In the genomic region with DNA sequence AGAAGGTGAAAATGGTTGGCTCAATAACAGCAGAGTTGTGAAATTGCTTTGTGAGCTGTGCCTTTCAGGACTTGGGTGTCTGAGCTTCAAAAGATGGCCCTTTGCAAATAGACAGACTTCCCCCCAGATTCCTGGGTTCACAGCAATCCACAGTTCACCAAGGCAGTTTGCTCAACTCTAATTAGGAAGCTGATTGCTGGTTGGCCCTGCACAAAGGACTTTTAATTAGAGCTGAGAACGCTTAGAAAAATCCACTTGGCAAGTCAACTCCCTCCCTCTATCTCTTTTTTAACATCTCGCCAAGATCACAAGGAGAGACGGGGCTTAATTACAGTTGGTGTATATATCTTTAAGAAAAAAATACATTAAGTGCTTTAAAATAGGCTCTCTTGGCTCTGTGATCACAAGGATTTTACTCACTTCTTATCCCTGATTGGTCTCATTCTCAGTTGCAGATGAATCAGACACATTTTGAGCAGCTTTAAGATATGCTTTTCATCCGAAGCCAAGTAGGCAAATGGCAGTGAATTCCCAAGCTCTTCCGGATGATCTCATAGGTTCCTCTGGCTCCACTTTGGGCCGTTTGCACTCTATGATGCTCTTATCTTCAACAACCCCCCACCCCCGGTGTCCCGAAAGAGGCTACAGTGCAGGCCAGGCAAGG, we compare ENCODE assay signal across 18 mouse cellular contexts. TPM values are rescaled to one million over a fixed set of nuclear protein-coding genes. Genes with fewer than 3 reads are reported as not detected.
DNase-seq lines count a peak whose midpoint lies in the region; ATAC-seq and TF ChIP-seq lines count a peak whose summit lies in the region.
"Had no signal": no experiment of that assay in that cellular context is flagged by ENCODE, and none has a peak within 500 bp of the region (broad histone marks: within the 10 kb centered on the region; RNA-seq: fewer than 3 reads in every experiment).

No protein-coding gene starts in this region.

- no peak overlapping the region for H3K4me2 ChIP-seq in hindbrain, postnatal 0 days (ENCODE audit: low read depth, low read length)
- H3K4me2 ChIP-seq in hindbrain, embryonic 11.5 days (replicated peaks; ENCODE audit: low read depth, low read length) = no peak overlapping the region
- no peak overlapping the region for H3K4me2 ChIP-seq in forebrain, embryonic 12.5 days
- no peak overlapping the region for H3K4me2 ChIP-seq in midbrain, postnatal 0 days (ENCODE audit: low read depth, low read length, poor library complexity, severe bottlenecking)
- H3K4me2 ChIP-seq: limb, embryonic 12.5 days; liver, embryonic 15.5 days had no signal

- H3K9me3 ChIP-seq in hindbrain, postnatal 0 days (ENCODE audit: low read length) = no peaks in the 10 kb centered on the region
- H3K9me3 ChIP-seq in hindbrain, embryonic 11.5 days (ENCODE audit: control insufficient read depth, low read length) = no peaks in the 10 kb centered on the region
- H3K9me3 ChIP-seq in forebrain, embryonic 12.5 days = no peaks in the 10 kb centered on the region
- H3K9me3 ChIP-seq in midbrain, postnatal 0 days (ENCODE audit: low read length) = no peaks in the 10 kb centered on the region
- H3K9me3 ChIP-seq: limb, embryonic 12.5 days; liver, embryonic 15.5 days had no signal

- no peak overlapping the region for H3K4me3 ChIP-seq in hindbrain, postnatal 0 days (ENCODE audit: low read length)
- no peak overlapping the region for H3K4me3 ChIP-seq in hindbrain, embryonic 11.5 days (ENCODE audit: low read depth, low read length)
- H3K4me3 ChIP-seq in forebrain, embryonic 12.5 days (replicated peaks) = no peak overlapping the region
- no peak overlapping the region for H3K4me3 ChIP-seq in midbrain, postnatal 0 days (ENCODE audit: low read depth, low read length)
- H3K4me3 ChIP-seq: limb, embryonic 12.5 days; liver, embryonic 15.5 days; myocyte had no signal

- no peaks in the 10 kb centered on the region for H3K4me1 ChIP-seq in hindbrain, postnatal 0 days (ENCODE audit: insufficient read depth, low read length)
- H3K4me1 ChIP-seq in hindbrain, embryonic 11.5 days (replicated peaks; ENCODE audit: control insufficient read depth, insufficient read depth, low read length) = no peaks in the 10 kb centered on the region
- peaks cover 16% of the 10 kb centered on the region for H3K4me1 ChIP-seq in forebrain, embryonic 12.5 days
- H3K4me1 ChIP-seq in midbrain, postnatal 0 days (ENCODE audit: insufficient read depth, low read length) = no peaks in the 10 kb centered on the region
- H3K4me1 ChIP-seq: liver, embryonic 15.5 days had no signal

- H3K27ac ChIP-seq in hindbrain, postnatal 0 days = no peak overlapping the region
- H3K27ac ChIP-seq in hindbrain, embryonic 11.5 days (ENCODE audit: low read depth, low read length) = no peak overlapping the region
- H3K27ac ChIP-seq in forebrain, embryonic 12.5 days = peak overlapping the region; percentile 63
- no peak overlapping the region for H3K27ac ChIP-seq in midbrain, postnatal 0 days (ENCODE audit: low read depth, low read length)
- H3K27ac ChIP-seq: limb, embryonic 12.5 days; liver, embryonic 15.5 days had no signal

- peak; percentile 49 for ATAC-seq in hindbrain, postnatal 0 days
- ATAC-seq in hindbrain, embryonic 11.5 days (ENCODE audit: low FRiP score) = no peak
- ATAC-seq in forebrain, embryonic 12.5 days (ENCODE audit: low FRiP score) = peak; percentile 77
- ATAC-seq in midbrain, postnatal 0 days (ENCODE audit: low FRiP score) = no peak
- ATAC-seq: hindbrain, embryonic 16.5 days had no signal

- H3K36me3 ChIP-seq in hindbrain, postnatal 0 days (ENCODE audit: insufficient read depth, low read length) = no peaks in the 10 kb centered on the region
- no peaks in the 10 kb centered on the region for H3K36me3 ChIP-seq in hindbrain, embryonic 11.5 days (ENCODE audit: control insufficient read depth, insufficient read depth, low read length)
- H3K36me3 ChIP-seq in forebrain, embryonic 12.5 days (replicated peaks) = no peaks in the 10 kb centered on the region
- H3K36me3 ChIP-seq in midbrain, postnatal 0 days (ENCODE audit: insufficient read depth, low read length) = no peaks in the 10 kb centered on the region
- H3K36me3 ChIP-seq: limb, embryonic 12.5 days; liver, embryonic 15.5 days had no signal

- WGBS in hindbrain, postnatal 0 days = 59% methylated on average over 8 of the region's 8 CpGs
- 86% methylated on average over 8 of the region's 8 CpGs for WGBS in hindbrain, embryonic 11.5 days
- WGBS in forebrain, embryonic 12.5 days = 31% methylated on average over 8 of the region's 8 CpGs
- 60% methylated on average over 8 of the region's 8 CpGs for WGBS in midbrain, postnatal 0 days

- no peak overlapping the region for H3K9ac ChIP-seq in hindbrain, postnatal 0 days (replicated peaks; ENCODE audit: low read length)
- no peak overlapping the region for H3K9ac ChIP-seq in hindbrain, embryonic 11.5 days (ENCODE audit: low read depth, low read length)
- H3K9ac ChIP-seq in forebrain, embryonic 12.5 days = no peak overlapping the region
- no peak overlapping the region for H3K9ac ChIP-seq in midbrain, postnatal 0 days (replicated peaks; ENCODE audit: low read length, poor library complexity, severe bottlenecking)
- H3K9ac ChIP-seq: limb, embryonic 12.5 days; liver, embryonic 15.5 days had no signal

- DNase-seq in hindbrain, postnatal 0 days (ENCODE audit: low spot score) = no peak
- no peak for DNase-seq in hindbrain, embryonic 11.5 days (ENCODE audit: low spot score)
- DNase-seq in lung, postnatal 10 days = peak; percentile 17
- no peak for DNase-seq in lung, postnatal 14 days
- DNase-seq in telencephalon, adult 2 months (ENCODE audit: low read depth, low spot score) = peak; percentile 62
- no peak for DNase-seq in cerebellum, adult 11-12 months
- DNase-seq in midbrain, postnatal 0 days (ENCODE audit: low spot score) = no peak
- DNase-seq: cerebellum, postnatal 10 days; gastrocnemius, postnatal 25 days; heart, postnatal 14 days; kidney, adult 2 months; kidney, postnatal 4 days; layer of hippocampus, postnatal 36 days had no signal

- no peak for TF ChIP-seq CTCF in hindbrain, postnatal 0 days (IDR thresholded peaks at IDR 0.05; ENCODE audit: low read depth)
- no peak for TF ChIP-seq CTCF in midbrain, postnatal 0 days (IDR thresholded peaks at IDR 0.05)

- H3K27me3 ChIP-seq in hindbrain, postnatal 0 days (ENCODE audit: insufficient read depth, low read length) = no peaks in the 10 kb centered on the region
- no peaks in the 10 kb centered on the region for H3K27me3 ChIP-seq in hindbrain, embryonic 11.5 days (ENCODE audit: control insufficient read depth, insufficient read depth, low read length)
- no peaks in the 10 kb centered on the region for H3K27me3 ChIP-seq in forebrain, embryonic 12.5 days
- no peaks in the 10 kb centered on the region for H3K27me3 ChIP-seq in midbrain, postnatal 0 days (ENCODE audit: insufficient read depth, low read length)
- H3K27me3 ChIP-seq: limb, embryonic 12.5 days; liver, embryonic 15.5 days had no signal

RNA-seq across cellular contexts. Expression of a gene that starts 49.7 kb away (rescaled TPM):
- 11.7 and 13.9 TPM in 2 replicates for total RNA-seq in hindbrain, postnatal 0 days (2014; rRNA removed)
- polyA plus RNA-seq in hindbrain, postnatal 0 days (2015; fragmentation: Nextera tagmentation; extraction: Ambion mirVana) = 12.6 and 14.7 TPM in 2 replicates
- polyA plus RNA-seq in hindbrain, embryonic 11.5 days (2014; fragmentation: Nextera tagmentation; extraction: Ambion mirVana) = 23.8 and 23.9 TPM in 2 replicates
- 22.3 and 27.7 TPM in 2 replicates for polyA plus RNA-seq in forebrain, embryonic 12.5 days (2016; fragmentation: Nextera tagmentation; extraction: Ambion mirVana)
- 15.9 and 16.0 TPM in 2 replicates for total RNA-seq in midbrain, postnatal 0 days (2014; rRNA removed)
- 11.0 and 11.7 TPM in 2 replicates for polyA plus RNA-seq in midbrain, postnatal 0 days (2015; fragmentation: Nextera tagmentation; extraction: Ambion mirVana)

Comparison
In these comparisons a context has a peak if more than half of its experiments do, and no peak if none do; other contexts are left out.
1. ATAC-seq: peak in hindbrain, postnatal 0 days (single experiment) and forebrain, embryonic 12.5 days (single experiment); none in hindbrain, embryonic 11.5 days (single experiment) and midbrain, postnatal 0 days (single experiment).
2. DNase-seq: peak in lung, postnatal 10 days (single experiment) and telencephalon, adult 2 months (single experiment); none in hindbrain, postnatal 0 days (single experiment), hindbrain, embryonic 11.5 days (single experiment), lung, postnatal 14 days (single experiment), cerebellum, adult 11-12 months (single experiment) and midbrain, postnatal 0 days (single experiment).